Mouse (Mus musculus) cortical plate, adult 2 months (tissue): ENCODE data around the gene Ceacam19.

Experiments used
- CTCF ChIP-seq: fragments of 200-500 bp; IDR thresholded peaks from 2 replicates; pipeline ENCODE4 v1.5.1; 2011; ENCODE audit warnings: mild to moderate bottlenecking, control low read depth, low read length; ENCODE audit not compliant: insufficient read depth; ENCODE audit errors: extremely low read depth
- POLR2A ChIP-seq: fragments of 200-500 bp; IDR thresholded peaks from 2 replicates; pipeline ENCODE4 v1.6.1; 2011; ENCODE audit warnings: mild to moderate bottlenecking, low read length, control low read depth; ENCODE audit not compliant: insufficient read depth; ENCODE audit errors: extremely low read depth

DNA sequence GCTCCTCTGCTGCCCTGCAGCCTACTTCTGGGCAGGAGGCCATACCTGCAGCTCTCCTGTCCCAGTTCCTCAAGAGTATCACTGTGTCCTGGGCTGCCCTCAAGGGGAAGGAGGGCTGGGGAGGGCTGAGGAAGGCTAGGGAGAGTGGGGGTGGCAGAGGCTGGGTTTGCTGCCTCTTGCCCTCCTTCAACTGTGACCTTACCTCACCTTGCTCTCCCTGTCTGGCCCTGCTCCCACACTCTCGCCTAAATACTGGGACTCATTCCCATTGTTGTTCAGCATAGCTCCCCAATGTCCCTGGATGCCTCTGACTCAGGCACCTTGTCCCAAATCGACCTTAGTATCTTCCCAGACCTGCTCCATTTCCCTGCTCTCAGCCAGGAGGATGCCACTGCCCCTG is 23.5 kb downstream of the Ceacam19 start:
- TF ChIP-seq CTCF (no peak), POLR2A (no peak)
